Mouse (Mus musculus): ENCODE results near the gene Pcnx3.

- no peak for TF ChIP-seq CTCF (IDR thresholded peaks at IDR 0.05; ENCODE audit: low read depth)
- TF ChIP-seq EP300 (IDR thresholded peaks at IDR 0.05; ENCODE audit: low read depth), result no peak
Observed at GRCm38 (mm10) chr19:5721233-5721632, 32.5 kb upstream of the Pcnx3 start.
